Mouse (Mus musculus): Measurements from ENCODE around the gene Zfr.

The Zfr gene

GRCm38 (mm10) chr15:12117242-12118092 is at the start of gene Zfr:
Zfr (plus strand) TSS chr15:12117831.
- DNase-seq, result peak; percentile 95

GRCm38 (mm10) chr15:12067971-12068370 is 49.7 kb upstream of the Zfr start:
- no peak for DNase-seq

- no peak for DNase-seq
Observed at GRCm38 (mm10) chr15:12068395-12069218, 49.0 kb upstream of the Zfr start.

GRCm38 (mm10) chr15:12072709-12073336 is 44.8 kb upstream of the Zfr start:
- DNase-seq, result no peak

- DNase-seq, result no peak
Observed at GRCm38 (mm10) chr15:12074426-12074825, 43.2 kb upstream of the Zfr start.

GRCm38 (mm10) chr15:12082344-12082743 is 35.3 kb upstream of the Zfr start:
- no peak for DNase-seq

- no peak for DNase-seq
Observed at GRCm38 (mm10) chr15:12084164-12084563, 33.5 kb upstream of the Zfr start.

GRCm38 (mm10) chr15:12084859-12085258 is 32.8 kb upstream of the Zfr start:
- peak; percentile 76 for DNase-seq

- no peak for DNase-seq
Observed at GRCm38 (mm10) chr15:12087634-12088033, 30.0 kb upstream of the Zfr start.

GRCm38 (mm10) chr15:12088091-12088490 is 29.5 kb upstream of the Zfr start:
- DNase-seq, result no peak

- no peak for DNase-seq
Observed at GRCm38 (mm10) chr15:12090087-12090486, 27.5 kb upstream of the Zfr start.

- no peak for DNase-seq
Observed at GRCm38 (mm10) chr15:12090981-12091669, 26.5 kb upstream of the Zfr start.

GRCm38 (mm10) chr15:12091781-12092458 is 25.7 kb upstream of the Zfr start:
- peak; percentile 57 for DNase-seq

GRCm38 (mm10) chr15:12093026-12093960 is 24.3 kb upstream of the Zfr start:
- DNase-seq, result no peak

- DNase-seq, result no peak
Observed at GRCm38 (mm10) chr15:12093961-12094566, 23.6 kb upstream of the Zfr start.

- no peak for DNase-seq
Observed at GRCm38 (mm10) chr15:12096447-12096846, 21.2 kb upstream of the Zfr start.

GRCm38 (mm10) chr15:12097344-12097743 is 20.3 kb upstream of the Zfr start:
- DNase-seq, result no peak

GRCm38 (mm10) chr15:12100912-12101311 is 16.7 kb upstream of the Zfr start:
- DNase-seq, result no peak

GRCm38 (mm10) chr15:12103763-12104162 is 13.9 kb upstream of the Zfr start:
- peak; percentile 16 for DNase-seq

GRCm38 (mm10) chr15:12104827-12105226 is 12.8 kb upstream of the Zfr start:
- no peak for DNase-seq

- no peak for DNase-seq
Observed at GRCm38 (mm10) chr15:12106430-12106829, 11.2 kb upstream of the Zfr start.
